Mouse (Mus musculus) bone marrow macrophage, adult 2 months (primary cell): ENCODE data around the gene Ppp1r9b.

Source experiments
- CTCF ChIP-seq: IDR thresholded peaks from 2 replicates; pipeline ENCODE4 v1.5.1; 2012; ENCODE audit warnings: low read depth, mild to moderate bottlenecking, low read length, moderate library complexity
- POLR2A ChIP-seq: IDR thresholded peaks from 2 replicates; pipeline ENCODE4 v1.6.1; 2012; ENCODE audit warnings: mild to moderate bottlenecking, low read depth, low read length, borderline replicate concordance

DNA sequence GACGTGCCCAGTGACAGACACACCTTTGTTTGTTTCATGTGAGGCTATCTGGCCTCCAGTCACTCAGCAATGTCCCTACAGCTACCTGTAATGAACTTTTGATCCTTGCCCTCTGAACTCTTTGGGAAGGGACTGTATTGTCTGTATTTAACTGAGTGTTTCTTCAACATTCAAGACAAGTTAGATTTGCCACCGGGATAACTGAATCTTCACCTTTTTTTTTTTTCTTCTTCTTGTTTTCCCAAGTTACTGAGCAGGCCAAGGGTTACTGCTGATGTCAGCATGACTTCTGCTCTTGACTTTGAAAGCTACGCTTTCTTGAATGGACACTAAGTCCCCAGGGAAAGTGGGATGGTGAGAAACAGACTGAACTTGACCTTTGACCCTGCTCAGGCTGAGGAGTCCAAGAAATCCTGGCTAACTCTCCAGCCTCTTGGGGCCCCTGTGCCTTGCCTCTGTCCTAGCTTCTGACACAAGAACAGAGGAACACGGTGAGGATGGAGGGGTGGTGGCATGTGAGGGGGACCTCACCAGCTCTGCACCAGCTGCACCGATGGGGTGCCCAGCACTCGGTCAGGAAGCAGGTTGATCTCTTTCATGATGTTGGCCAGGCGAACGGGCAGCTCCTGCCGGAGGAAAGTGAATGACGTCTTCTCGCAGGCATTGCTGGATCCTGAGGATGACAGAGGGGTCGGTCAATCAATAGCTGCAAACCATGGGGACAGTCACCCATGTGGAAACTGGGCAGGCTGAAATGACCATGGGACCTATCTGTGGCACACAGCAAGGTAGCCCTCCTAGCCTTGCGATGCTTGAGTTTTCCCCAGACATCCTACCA, 48.2 kb downstream of the Ppp1r9b start:
- no peak for TF ChIP-seq CTCF
- no peak for TF ChIP-seq POLR2A
